Mouse (Mus musculus): ENCODE data around the gene Asna1. TPM values are rescaled to one million over a fixed set of nuclear protein-coding genes. Genes with fewer than 3 reads are reported as not detected.
A peak's percentile ranks its signal among the peaks of the same experiment; 100 is the strongest.

The Asna1 gene
- 77.3 and 82.3 TPM in 2 replicates for total RNA-seq (2014; fragmentation: Nextera tagmentation)
- total RNA-seq (2017) = 48.6 and 73.5 TPM in 2 replicates

DNA sequence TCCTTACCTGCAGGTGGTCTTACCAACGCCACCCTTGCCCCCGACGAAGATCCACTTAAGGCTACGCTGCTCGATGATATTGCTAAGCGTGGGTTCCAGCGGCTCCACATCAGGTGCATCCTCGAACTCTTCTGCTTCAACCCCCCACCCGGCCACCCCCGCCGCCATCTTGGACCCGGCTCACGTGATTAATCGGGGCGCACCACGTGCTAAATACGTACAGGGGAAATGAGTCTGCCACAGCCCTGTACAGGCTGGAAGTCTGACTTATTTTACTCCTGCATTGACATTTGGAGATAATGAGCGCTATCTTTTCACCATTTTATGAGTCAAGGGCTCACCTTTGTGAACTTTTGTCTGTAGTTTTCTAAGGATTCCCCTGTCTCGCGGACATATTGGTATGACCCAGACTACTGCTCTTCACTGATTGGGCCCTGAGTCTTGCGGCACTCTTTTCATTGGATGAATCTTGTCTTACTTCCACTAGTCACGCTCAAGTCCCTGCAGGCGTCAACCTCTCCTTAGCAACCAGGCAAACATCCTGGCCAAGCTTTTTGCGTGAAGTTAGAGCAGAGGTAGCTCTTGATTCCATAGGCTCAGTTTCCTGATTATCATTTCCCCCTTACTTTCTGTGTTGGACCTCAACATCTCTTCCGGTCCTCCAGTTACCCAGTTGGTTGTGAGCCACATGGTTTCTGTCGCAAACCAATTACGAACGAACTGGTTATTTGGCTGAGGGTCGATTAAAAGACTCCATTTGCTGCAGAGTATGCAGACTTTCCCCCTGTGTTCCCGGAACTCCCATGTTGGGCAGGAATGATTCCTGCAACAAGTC is at the start of gene Asna1:
Gene Asna1 (minus strand): TSS at position 184 of the 835 bp plus-strand sequence.
- ATAC-seq (replicated peaks; ENCODE audit: low FRiP score, low TSS enrichment, poor library complexity, severe bottlenecking) = peak; percentile 88

DNA sequence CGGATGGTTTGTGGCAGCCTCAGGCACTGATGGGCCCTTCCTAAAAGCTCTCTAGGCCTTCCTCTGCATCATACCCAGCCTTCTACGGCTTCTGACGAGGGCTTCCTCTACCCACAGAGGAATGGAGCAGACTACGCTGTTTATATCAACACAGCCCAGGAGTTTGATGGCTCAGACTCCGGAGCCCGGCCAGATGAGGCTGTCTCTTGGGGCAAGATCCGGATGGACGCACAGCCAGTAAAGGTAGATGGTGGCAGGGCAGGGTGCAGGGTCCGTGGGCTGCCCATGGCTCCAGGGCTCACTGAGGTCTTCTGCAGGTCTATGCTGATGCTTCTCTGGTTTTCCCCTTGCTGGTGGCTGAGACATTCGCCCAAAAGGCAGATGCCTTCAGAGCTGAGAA is 49.5 kb upstream of the Asna1 start:
- no peak for ATAC-seq (replicated peaks; ENCODE audit: low FRiP score, low TSS enrichment, poor library complexity, severe bottlenecking)

GRCm38 (mm10) chr8:85074167-85074566 is 49.1 kb upstream of the Asna1 start:
- ATAC-seq (replicated peaks; ENCODE audit: low FRiP score, low TSS enrichment, poor library complexity, severe bottlenecking) = no peak

GRCm38 (mm10) chr8:85073041-85073612 is 48.0 kb upstream of the Asna1 start:
- no peak for ATAC-seq (replicated peaks; ENCODE audit: low FRiP score, low TSS enrichment, poor library complexity, severe bottlenecking)

- ATAC-seq (replicated peaks; ENCODE audit: low FRiP score, low TSS enrichment, poor library complexity, severe bottlenecking) = no peak
Measured at GRCm38 (mm10) chr8:85072364-85072929, 47.4 kb upstream of the Asna1 start.

DNA sequence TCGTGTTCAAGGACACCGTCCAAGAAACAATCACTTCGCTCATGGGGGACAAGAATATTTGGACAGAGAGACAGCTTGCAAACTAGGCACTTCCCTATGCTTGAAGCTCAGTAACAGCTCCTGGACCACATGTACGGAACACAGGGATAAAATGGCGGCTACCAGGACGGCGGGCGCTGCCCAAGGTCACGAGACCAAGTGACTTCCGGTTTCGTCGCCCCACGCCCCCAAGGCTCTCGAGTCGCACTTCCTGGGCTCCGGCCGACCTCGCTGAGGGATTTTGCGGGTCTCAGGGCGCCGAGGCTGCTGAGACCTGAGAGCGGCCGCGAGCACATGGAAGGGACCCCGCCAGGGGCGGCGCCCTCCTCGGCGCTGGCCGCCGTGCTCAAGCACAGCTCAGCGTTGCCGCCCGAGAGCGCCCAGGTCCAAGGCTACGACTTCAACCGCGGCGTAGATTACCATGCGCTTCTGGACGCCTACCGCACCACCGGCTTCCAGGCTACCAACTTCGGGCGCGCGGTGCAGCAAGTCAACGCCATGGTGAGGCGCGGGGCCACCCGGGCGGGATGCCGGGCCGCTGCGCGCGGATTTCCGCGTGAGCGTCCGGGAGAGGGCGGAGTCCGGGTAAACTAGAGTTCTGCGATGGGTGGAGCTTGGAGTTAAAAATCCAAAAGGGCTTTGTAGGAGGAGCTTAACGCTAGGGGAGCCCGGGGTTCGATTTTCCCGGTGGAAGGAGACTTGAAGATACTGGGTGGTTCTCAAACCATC is 46.6 kb upstream of the Asna1 start, which contains the start of gene Dhps:
Gene Dhps (plus strand): TSS at position 244 of the 768 bp plus-strand sequence.
- ATAC-seq (replicated peaks; ENCODE audit: low FRiP score, low TSS enrichment, poor library complexity, severe bottlenecking) = peak; percentile 69

- ATAC-seq (replicated peaks; ENCODE audit: low FRiP score, low TSS enrichment, poor library complexity, severe bottlenecking) = no peak
Measured at GRCm38 (mm10) chr8:85071041-85071440, 46.0 kb upstream of the Asna1 start.

DNA sequence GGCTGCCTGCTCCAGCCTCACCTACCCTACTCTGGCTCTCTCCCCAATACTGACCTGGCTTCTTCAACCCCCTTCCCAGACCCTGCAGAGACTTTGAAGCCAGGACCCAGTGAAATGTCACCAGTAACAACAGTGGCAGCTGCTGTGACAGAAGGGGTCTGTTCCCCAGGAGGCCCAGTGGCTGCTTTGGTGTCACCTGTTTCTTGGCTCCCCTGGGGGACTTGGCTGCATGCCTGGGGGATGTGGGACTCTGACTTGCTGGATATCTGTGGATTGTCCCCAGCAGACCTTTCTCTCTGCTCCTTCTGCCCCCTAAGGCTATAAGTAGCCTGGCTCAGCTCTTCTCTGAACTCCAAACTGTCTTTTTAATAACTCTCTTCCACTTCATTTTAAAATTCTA is 42.9 kb upstream of the Asna1 start, which contains the start of gene Gm5741:
Gene Gm5741 (minus strand): TSS at position 1 of the 400 bp plus-strand sequence.
- ATAC-seq (replicated peaks; ENCODE audit: low FRiP score, low TSS enrichment, poor library complexity, severe bottlenecking) = no peak

DNA sequence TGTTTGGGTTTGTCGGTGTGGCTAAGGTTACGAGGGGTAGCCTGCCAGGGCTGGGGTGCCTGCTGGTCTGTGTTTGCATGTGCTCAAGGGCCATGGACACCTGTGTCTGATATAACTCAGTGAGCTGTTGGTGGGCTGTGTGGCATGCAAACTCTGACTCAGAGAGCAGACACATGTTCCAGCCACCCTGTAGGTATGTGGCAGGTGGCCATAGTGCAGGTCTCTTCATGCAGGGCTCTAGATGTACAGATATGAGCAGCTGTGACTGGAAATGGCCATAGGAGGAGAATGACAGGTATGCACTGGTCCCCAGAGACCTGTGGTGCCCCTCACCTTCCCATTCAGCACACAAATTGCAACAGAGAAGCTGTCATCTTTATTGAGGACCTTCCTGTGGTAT is 42.1 kb upstream of the Asna1 start:
- ATAC-seq (replicated peaks; ENCODE audit: low FRiP score, low TSS enrichment, poor library complexity, severe bottlenecking) = no peak

DNA sequence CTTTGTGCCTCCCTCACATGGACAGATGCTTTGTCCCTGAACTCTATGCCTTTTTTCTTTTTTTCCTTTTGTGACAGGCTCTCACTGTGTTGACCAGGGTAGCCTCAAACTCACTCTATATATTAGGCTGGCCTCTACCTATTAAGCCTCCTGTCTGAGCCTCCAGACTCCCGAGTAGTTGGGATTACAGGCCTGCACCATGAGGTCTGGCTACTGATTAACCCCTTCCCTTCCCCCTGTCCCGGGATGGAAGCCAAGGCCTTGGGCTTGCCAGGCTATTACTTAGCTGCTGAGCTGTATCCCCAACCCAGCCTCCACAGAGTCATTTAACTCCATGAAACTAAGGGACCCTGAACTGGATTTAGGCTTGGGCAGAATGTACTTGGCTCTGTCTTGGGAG is 40.1 kb upstream of the Asna1 start:
- no peak for ATAC-seq (replicated peaks; ENCODE audit: low FRiP score, low TSS enrichment, poor library complexity, severe bottlenecking)

GRCm38 (mm10) chr8:85062603-85063002 is 37.5 kb upstream of the Asna1 start:
- ATAC-seq (replicated peaks; ENCODE audit: low FRiP score, low TSS enrichment, poor library complexity, severe bottlenecking) = no peak

DNA sequence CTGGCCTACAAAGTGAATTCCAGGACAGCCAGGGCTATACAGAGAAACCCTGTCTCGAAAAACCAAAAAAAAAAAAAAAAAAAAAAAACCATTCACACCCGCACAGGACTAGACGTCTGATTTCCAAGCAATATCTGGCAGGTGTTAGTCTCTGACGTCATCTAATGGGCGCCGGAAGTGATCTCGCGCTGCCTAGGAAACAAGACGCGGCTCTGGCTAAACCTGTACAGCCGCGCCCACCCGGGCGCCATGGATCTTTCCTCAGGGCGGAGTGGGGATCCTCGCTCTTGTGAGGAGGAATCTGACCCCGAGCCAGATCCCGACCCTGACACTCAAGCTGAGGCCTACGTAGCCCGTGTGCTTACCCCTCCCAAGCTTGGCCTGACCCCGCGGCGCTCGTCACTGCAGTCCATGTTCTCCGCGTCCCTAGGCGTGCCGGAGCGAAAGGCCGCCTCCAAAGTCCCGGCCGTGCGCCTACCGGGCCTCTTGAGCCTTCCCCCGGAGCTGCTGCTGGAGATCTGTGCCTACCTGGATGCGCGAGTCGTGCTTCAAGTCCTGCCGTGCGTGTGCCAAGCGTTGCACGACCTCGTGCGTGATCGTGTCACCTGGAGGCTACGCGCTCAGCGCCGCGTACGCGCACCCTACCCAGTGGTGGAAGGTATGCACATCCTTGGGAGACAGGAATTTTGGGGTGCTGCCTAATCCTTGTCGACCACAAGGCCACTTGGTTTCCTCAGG is 35.0 kb upstream of the Asna1 start, which contains the start of gene Fbxw9:
Gene Fbxw9 (plus strand): TSS at position 177 of the 738 bp plus-strand sequence.
- ATAC-seq (replicated peaks; ENCODE audit: low FRiP score, low TSS enrichment, poor library complexity, severe bottlenecking) = peak; percentile 83

GRCm38 (mm10) chr8:85057367-85057766 is 32.3 kb upstream of the Asna1 start:
- no peak for ATAC-seq (replicated peaks; ENCODE audit: low FRiP score, low TSS enrichment, poor library complexity, severe bottlenecking)

DNA sequence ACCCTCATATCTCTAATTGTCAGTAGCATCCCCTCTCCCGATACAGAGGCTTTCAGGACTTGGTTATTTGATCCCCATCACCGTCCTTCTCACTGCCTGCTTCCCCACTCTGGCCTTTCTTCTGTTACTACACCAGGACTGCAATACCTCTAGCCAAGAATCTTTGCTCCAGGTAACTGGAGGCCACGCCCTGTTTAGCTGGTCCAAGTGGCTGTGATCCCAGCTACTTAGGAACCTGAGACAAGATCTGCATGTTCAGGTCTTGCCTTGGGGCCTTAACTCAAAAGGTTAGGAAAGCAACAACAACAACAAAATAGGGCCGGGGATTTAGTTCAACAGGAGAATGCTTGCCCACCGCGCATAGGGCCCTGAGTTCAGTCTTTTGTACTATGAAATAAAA is 18.5 kb upstream of the Asna1 start:
- no peak for ATAC-seq (replicated peaks; ENCODE audit: low FRiP score, low TSS enrichment, poor library complexity, severe bottlenecking)

- ATAC-seq (replicated peaks; ENCODE audit: low FRiP score, low TSS enrichment, poor library complexity, severe bottlenecking) = peak; percentile 11
Measured at GRCm38 (mm10) chr8:85037681-85038531, 12.8 kb upstream of the Asna1 start.

DNA sequence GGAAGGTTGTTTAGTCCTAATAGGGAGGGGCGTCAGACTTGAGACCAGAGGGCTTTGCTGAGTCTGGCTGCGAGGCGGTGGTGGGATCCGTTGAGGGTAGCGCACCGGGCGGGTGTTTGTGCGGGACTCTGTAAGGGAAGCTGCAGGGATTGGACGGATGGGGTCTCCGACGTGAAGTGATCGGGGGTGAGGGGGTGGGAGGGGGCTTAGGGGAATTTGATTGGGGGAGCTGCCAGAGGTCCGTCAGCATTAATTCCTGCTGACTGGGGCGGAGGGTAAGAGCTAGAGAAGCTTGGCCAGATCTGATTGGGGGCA is 12.2 kb upstream of the Asna1 start:
- ATAC-seq (replicated peaks; ENCODE audit: low FRiP score, low TSS enrichment, poor library complexity, severe bottlenecking) = peak; percentile 21; the same call in 1 of the 2 replicates

DNA sequence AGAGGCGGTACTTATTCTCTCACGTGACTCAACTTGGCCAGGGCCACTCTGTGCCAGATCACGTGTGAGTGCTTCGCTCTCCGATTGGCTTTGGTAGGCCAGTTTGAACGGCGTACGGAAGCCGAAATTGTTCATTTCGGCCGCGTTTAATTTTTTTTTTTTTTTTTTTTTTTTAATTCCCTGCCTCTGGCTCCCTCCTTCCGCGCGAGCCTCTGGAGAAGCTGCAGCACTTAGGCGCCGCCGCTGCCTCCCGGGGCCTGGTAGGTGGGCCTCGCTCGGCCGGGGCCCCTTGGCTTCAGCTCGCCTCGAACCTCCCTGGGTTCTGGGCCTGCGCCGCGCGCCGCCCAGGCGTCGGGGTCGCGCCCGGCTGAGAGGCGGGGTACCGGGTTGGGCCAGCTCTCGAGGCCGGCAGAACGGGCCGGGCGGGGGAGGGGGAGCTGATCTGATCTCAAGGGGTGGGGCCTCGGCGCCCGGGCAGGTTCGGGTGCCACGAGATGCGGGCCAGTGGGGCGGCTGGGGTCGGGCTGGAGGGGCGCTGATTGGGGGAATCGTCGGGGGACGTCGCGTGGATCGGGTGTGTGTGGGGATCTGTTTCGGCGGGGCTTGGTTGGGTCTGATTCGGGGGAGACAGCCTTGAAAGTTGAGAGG is 11.8 kb upstream of the Asna1 start, which contains the start of gene Tnpo2:
Gene Tnpo2 (plus strand): TSS at position 198 of the 648 bp plus-strand sequence.
- peak; percentile 85 for ATAC-seq (replicated peaks; ENCODE audit: low FRiP score, low TSS enrichment, poor library complexity, severe bottlenecking)

DNA sequence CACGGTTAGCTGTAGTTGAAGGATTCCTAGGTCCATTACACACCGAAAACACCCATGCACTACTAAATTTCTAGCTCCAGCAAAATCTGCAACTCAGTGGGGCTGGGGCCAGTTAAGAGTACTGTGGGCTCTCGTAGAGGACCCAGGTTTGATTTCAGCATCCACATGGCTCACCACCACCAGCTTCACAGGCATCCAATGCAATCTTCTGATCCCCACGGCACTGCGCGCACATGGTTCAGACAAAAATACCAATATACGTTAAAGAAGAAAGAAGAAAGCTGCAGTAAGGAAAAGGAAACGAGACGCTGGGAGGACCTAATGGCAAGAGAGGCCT is 11.3 kb upstream of the Asna1 start:
- 0 out of 2 replicates have a peak, but pooled peaks have one; percentile 2 for ATAC-seq (replicated peaks; ENCODE audit: low FRiP score, low TSS enrichment, poor library complexity, severe bottlenecking)

Measured in megakaryocyte-erythroid progenitor cell, adult 5-6 weeks (primary cell).